Mouse (Mus musculus) embryonic facial prominence, embryonic 14.5 days (tissue): ENCODE results near the gene Arf3. TPM values are rescaled to one million over a fixed set of nuclear protein-coding genes. Genes with fewer than 3 reads are reported as not detected.

Experiments
- ATAC-seq: fragments of 200-750 bp; cut with Nextera tagmentation; 2 replicates; pipeline ENCODE4 v1.8.0; 2017; ENCODE audit warnings: low read depth, moderate number of reproducible peaks, moderate TSS enrichment
- DNase-seq: peaks from one replicate; pipeline ENCODE4 v3.0.0-alpha.2; 2015; ENCODE audit warnings: low spot score
- H3K27ac ChIP-seq: fragments of 300-500 bp; sonication (generic); replicated peaks from 2 replicates; pipeline ENCODE4 v1.5.1; 2014; ENCODE audit warnings: low read depth, mild to moderate bottlenecking, low read length, moderate library complexity
- H3K27me3 ChIP-seq: fragments of 300-500 bp; sonication (generic); replicated peaks from 2 replicates; pipeline ENCODE4 v1.6.1; 2014; ENCODE audit warnings: low read length; ENCODE audit not compliant: control insufficient read depth, insufficient read depth
- H3K36me3 ChIP-seq: fragments of 300-500 bp; sonication (generic); 2 replicates; pipeline ENCODE4 v1.6.1; 2014; ENCODE audit warnings: low read length, mixed read lengths; ENCODE audit not compliant: control insufficient read depth, insufficient read depth
- H3K4me1 ChIP-seq: fragments of 300-500 bp; sonication (generic); 2 replicates; pipeline ENCODE4 v1.6.1; 2014; ENCODE audit warnings: antibody characterized with exemption, low read length; ENCODE audit not compliant: control insufficient read depth, insufficient read depth
- H3K4me2 ChIP-seq: fragments of 300-500 bp; sonication (generic); 2 replicates; pipeline ENCODE4 v1.6.1; 2014; ENCODE audit warnings: low read depth, mild to moderate bottlenecking, low read length, moderate library complexity, mixed read lengths
- H3K4me3 ChIP-seq: fragments of 300-500 bp; sonication (generic); 2 replicates; pipeline ENCODE4 v1.5.1; 2014; ENCODE audit warnings: low read depth, mild to moderate bottlenecking, low read length
- H3K9ac ChIP-seq: fragments of 300-500 bp; sonication (generic); 2 replicates; pipeline ENCODE4 v1.6.1; 2014; ENCODE audit warnings: low read depth, mild to moderate bottlenecking, low read length, moderate library complexity, mixed read lengths
- H3K9me3 ChIP-seq: fragments of 300-500 bp; sonication (generic); 2 replicates; pipeline ENCODE4 v1.6.1; 2016; ENCODE audit warnings: low read length; ENCODE audit not compliant: control insufficient read depth
- WGBS: fragments of 180-500 bp; shearing (Covaris S2); extraction: QIAGEN DNeasy Blood & Tissue Kit; methylation state at CpG from one replicate; pipeline ENCODE4 v1.1.7; 2014; 5-methylcytosine and 5-hydroxymethylcytosine counted together
- polyA plus RNA-seq: library from polyadenylated mRNA; unstranded; fragments of >200 nt; fragmentation: Nextera tagmentation; extraction: Ambion mirVana; gene quantifications from 2 replicates; pipeline ENCODE4 v1.2.1, GENCODE M21; 2014

The Arf3 gene
- polyA plus RNA-seq, 1 experiment from 2014 or later, result 33.9 TPM

- H3K27ac ChIP-seq, result no peak overlapping the region
- H3K4me1 ChIP-seq, result peaks cover 15% of the 10 kb centered on the region
- H3K9ac ChIP-seq, result peak overlapping the region; percentile 75
- peak overlapping the region; percentile 98 for H3K4me2 ChIP-seq
- no peak for ATAC-seq
- H3K27me3 ChIP-seq, result no peaks in the 10 kb centered on the region
- no peaks in the 10 kb centered on the region for H3K36me3 ChIP-seq
- peak overlapping the region; percentile 65 for H3K4me3 ChIP-seq
- no peaks in the 10 kb centered on the region for H3K9me3 ChIP-seq
- WGBS, result 33% methylated on average over 7 of the region's 7 CpGs
- DNase-seq, result no peak
Observed at GRCm38 (mm10) chr15:98726746-98727145, 36.3 kb downstream of the Arf3 start.

GRCm38 (mm10) chr15:98726079-98726478, 36.9 kb downstream of the Arf3 start:
- Histone ChIP-seq H3K4me3 (no peak overlapping the region), H3K36me3 (no peaks in the 10 kb centered on the region), H3K4me1 (peaks cover 15% of the 10 kb centered on the region), H3K4me2 (peak overlapping the region; percentile 98), H3K9me3 (no peaks in the 10 kb centered on the region), H3K27ac (no peak overlapping the region), H3K27me3 (no peaks in the 10 kb centered on the region), H3K9ac (0 out of 2 replicates have a peak overlapping the region, but pooled peaks have one; percentile 75)
- DNase-seq (no peak), ATAC-seq (no peak)
- 70% methylated on average over 4 of the region's 4 CpGs for WGBS

GRCm38 (mm10) chr15:98724441-98724840, 38.6 kb downstream of the Arf3 start:
- H3K9ac ChIP-seq, result no peak overlapping the region
- H3K4me1 ChIP-seq, result peaks cover 15% of the 10 kb centered on the region
- no peaks in the 10 kb centered on the region for H3K36me3 ChIP-seq
- peak overlapping the region; percentile 34 for H3K4me2 ChIP-seq
- no peaks in the 10 kb centered on the region for H3K9me3 ChIP-seq
- no peaks in the 10 kb centered on the region for H3K27me3 ChIP-seq
- H3K27ac ChIP-seq, result no peak overlapping the region
- WGBS, result 39% methylated on average over 18 of the region's 19 CpGs
- DNase-seq (no peak), ATAC-seq (no peak)
- no peak overlapping the region for H3K4me3 ChIP-seq

GRCm38 (mm10) chr15:98722854-98723253, 40.2 kb downstream of the Arf3 start:
- Histone ChIP-seq H3K4me3 (no peak overlapping the region), H3K4me1 (peaks cover 15% of the 10 kb centered on the region), H3K9me3 (no peaks in the 10 kb centered on the region), H3K4me2 (peak overlapping the region; percentile 10; the same call in 1 of the 2 replicates), H3K9ac (no peak overlapping the region), H3K36me3 (no peaks in the 10 kb centered on the region), H3K27ac (no peak overlapping the region), H3K27me3 (no peaks in the 10 kb centered on the region)
- 52% methylated on average over 14 of the region's 14 CpGs for WGBS
- ATAC-seq (no peak), DNase-seq (no peak)

GRCm38 (mm10) chr15:98722191-98722590, 40.8 kb downstream of the Arf3 start:
- Histone ChIP-seq H3K9me3 (no peaks in the 10 kb centered on the region), H3K4me1 (peaks cover 13% of the 10 kb centered on the region), H3K4me3 (no peak overlapping the region), H3K36me3 (no peaks in the 10 kb centered on the region), H3K27me3 (no peaks in the 10 kb centered on the region), H3K4me2 (peak overlapping the region; percentile 10; the same call in 1 of the 2 replicates), H3K27ac (no peak overlapping the region), H3K9ac (no peak overlapping the region)
- WGBS, result 79% methylated on average over 8 of the region's 8 CpGs
- DNase-seq (no peak), ATAC-seq (no peak)

GRCm38 (mm10) chr15:98717301-98717700, 45.7 kb downstream of the Arf3 start:
- WGBS, result 71% methylated on average over 16 of the region's 16 CpGs

GRCm38 (mm10) chr15:98714230-98714652, 48.8 kb downstream of the Arf3 start:
- ATAC-seq, result no peak
- no peaks in the 10 kb centered on the region for H3K9me3 ChIP-seq
- no peak for DNase-seq
- no peak overlapping the region for H3K27ac ChIP-seq
- H3K4me3 ChIP-seq, result no peak overlapping the region
- H3K4me1 ChIP-seq, result no peaks in the 10 kb centered on the region
- H3K4me2 ChIP-seq, result no peak overlapping the region
- H3K27me3 ChIP-seq, result no peaks in the 10 kb centered on the region
- H3K9ac ChIP-seq, result no peak overlapping the region
- 70% methylated on average over 4 of the region's 5 CpGs for WGBS
- no peaks in the 10 kb centered on the region for H3K36me3 ChIP-seq

More at GRCm38 (mm10) chr15:98717301-98717700, 45.7 kb downstream of the Arf3 start:
- Histone ChIP-seq H3K36me3 (no peaks in the 10 kb centered on the region), H3K4me3 (no peak overlapping the region), H3K4me1 (no peaks in the 10 kb centered on the region), H3K4me2 (no peak overlapping the region), H3K27me3 (no peaks in the 10 kb centered on the region), H3K27ac (no peak overlapping the region), H3K9ac (no peak overlapping the region), H3K9me3 (no peaks in the 10 kb centered on the region)
- ATAC-seq, result no peak
- no peak for DNase-seq

- peak; percentile 57 for DNase-seq
- 15% methylated on average over 9 of the region's 9 CpGs for WGBS
- Histone ChIP-seq H3K36me3 (no peaks in the 10 kb centered on the region), H3K27me3 (no peaks in the 10 kb centered on the region; the same call in 1 of the 2 replicates), H3K9me3 (no peaks in the 10 kb centered on the region), H3K9ac (no peak overlapping the region), H3K4me2 (no peak overlapping the region), H3K27ac (no peak overlapping the region), H3K4me3 (no peak overlapping the region), H3K4me1 (no peaks in the 10 kb centered on the region)
- ATAC-seq, result no peak
Observed at GRCm38 (mm10) chr15:98710442-98710841, 52.6 kb downstream of the Arf3 start.

- Histone ChIP-seq H3K9ac (peak within 1 kb of the TSS; percentile 46), H3K4me2 (peak within 1 kb of the TSS; percentile 66), H3K9me3 (no peaks in the 10 kb centered on the region), H3K4me1 (no peaks in the 10 kb centered on the region), H3K27ac (no peak within 1 kb of the TSS), H3K36me3 (no peaks in the 10 kb centered on the region), H3K4me3 (peak within 1 kb of the TSS; percentile 43), H3K27me3 (peaks cover 8% of the 10 kb centered on the region)
- 17% methylated on average over 16 of the region's 16 CpGs for WGBS
- peak; percentile 95 for DNase-seq
- peak; percentile 72; the same call in 1 of the 2 replicates for ATAC-seq
Observed at GRCm38 (mm10) chr15:98707766-98708372, 55.1 kb downstream of the Arf3 start, which contains the start of gene Ccdc65. TSS of gene Ccdc65 (plus strand) at chr15:98708207.
